Mouse (Mus musculus) lung, embryonic 14.5 days (tissue): ENCODE measurements around the gene Zfr2. TPM values are rescaled to one million over a fixed set of nuclear protein-coding genes. Genes with fewer than 3 reads are reported as not detected.

Experiments
- ATAC-seq: fragments of 200-750 bp; cut with Nextera tagmentation; 2 replicates; pipeline ENCODE4 v1.8.0; 2017; ENCODE audit warnings: mild to moderate bottlenecking, moderate TSS enrichment, moderate library complexity; ENCODE audit not compliant: insufficient read depth
- DNase-seq: peaks from one replicate; pipeline ENCODE4 v3.0.0-alpha.2; 2015
- H3K27ac ChIP-seq: fragments of 300-500 bp; sonication (generic); 2 replicates; pipeline ENCODE4 v1.5.1; 2014; ENCODE audit warnings: low read depth, mild to moderate bottlenecking, moderate library complexity
- H3K27me3 ChIP-seq: fragments of 300-500 bp; sonication (generic); 2 replicates; pipeline ENCODE4 v1.6.1; 2014; ENCODE audit warnings: low read length, control low read depth; ENCODE audit not compliant: insufficient read depth
- H3K36me3 ChIP-seq: fragments of 300-500 bp; sonication (generic); 2 replicates; pipeline ENCODE4 v1.6.1; 2014; ENCODE audit warnings: control low read depth; ENCODE audit not compliant: insufficient read depth
- H3K4me1 ChIP-seq: fragments of 300-500 bp; sonication (generic); 2 replicates; pipeline ENCODE4 v1.6.1; 2014; ENCODE audit warnings: antibody characterized with exemption, control low read depth; ENCODE audit not compliant: insufficient read depth
- H3K4me2 ChIP-seq: fragments of 300-500 bp; sonication (generic); 2 replicates; pipeline ENCODE4 v1.6.1; 2014; ENCODE audit warnings: mild to moderate bottlenecking
- H3K4me3 ChIP-seq: fragments of 300-500 bp; sonication (generic); 2 replicates; pipeline ENCODE4 v1.5.1; 2014; ENCODE audit warnings: low read depth, low read length
- H3K9ac ChIP-seq: fragments of 300-500 bp; sonication (generic); 2 replicates; pipeline ENCODE4 v1.6.1; 2014
- H3K9me3 ChIP-seq: fragments of 300-500 bp; sonication (generic); 2 replicates; pipeline ENCODE4 v1.6.1; 2016; ENCODE audit warnings: low read depth, low read length, control low read depth
- CTCF ChIP-seq: IDR thresholded peaks from 2 replicates; pipeline ENCODE4 v1.5.1; 2016; ENCODE audit warnings: antibody characterized with exemption, low read depth
- WGBS: fragments of 180-500 bp; shearing (Covaris S2); extraction: QIAGEN DNeasy Blood & Tissue Kit; methylation state at CpG from one replicate; pipeline ENCODE4 v1.1.7; 2014; 5-methylcytosine and 5-hydroxymethylcytosine counted together
- polyA plus RNA-seq: library from polyadenylated mRNA; unstranded; fragments of >200 nt; fragmentation: Nextera tagmentation; extraction: Ambion mirVana; gene quantifications from 2 replicates; pipeline ENCODE4 v1.2.1, GENCODE M21; 2014

Zfr2 gene
- polyA plus RNA-seq, 1 experiment from 2014 or later = 3.4 TPM

GRCm38 (mm10) chr10:81236471-81237268 lies 3.7 kb downstream of the Zfr2 start:
- H3K4me1 ChIP-seq = peaks cover 4% of the 10 kb centered on the region; the same call in 1 of the 2 replicates
- no peaks in the 10 kb centered on the region for H3K9me3 ChIP-seq
- peaks cover 26% of the 10 kb centered on the region for H3K27me3 ChIP-seq
- no peak overlapping the region for H3K9ac ChIP-seq
- 81% methylated on average over 12 of the region's 12 CpGs for WGBS
- H3K36me3 ChIP-seq = no peaks in the 10 kb centered on the region
- no peak overlapping the region for H3K4me3 ChIP-seq
- TF ChIP-seq CTCF = no peak
- ATAC-seq = no peak
- no peak for DNase-seq
- no peak overlapping the region for H3K27ac ChIP-seq
- no peak overlapping the region for H3K4me2 ChIP-seq

- ATAC-seq (no peak), DNase-seq (no peak)
- Histone ChIP-seq H3K9ac (no peak overlapping the region), H3K36me3 (no peaks in the 10 kb centered on the region), H3K27me3 (peaks cover 24% of the 10 kb centered on the region), H3K27ac (no peak overlapping the region), H3K4me3 (no peak overlapping the region), H3K9me3 (no peaks in the 10 kb centered on the region), H3K4me2 (no peak overlapping the region), H3K4me1 (peaks cover 1% of the 10 kb centered on the region; the same call in 1 of the 2 replicates)
- 72% methylated on average over 2 of the region's 2 CpGs for WGBS
- no peak for TF ChIP-seq CTCF
These were observed 5.7 kb downstream of the Zfr2 start for GRCm38 (mm10) chr10:81238618-81239017.

GRCm38 (mm10) chr10:81240876-81241275 lies 7.9 kb downstream of the Zfr2 start:
- Histone ChIP-seq H3K27ac (no peak overlapping the region), H3K4me1 (no peaks in the 10 kb centered on the region), H3K36me3 (no peaks in the 10 kb centered on the region), H3K27me3 (peaks cover 24% of the 10 kb centered on the region), H3K9ac (no peak overlapping the region), H3K4me2 (no peak overlapping the region), H3K4me3 (no peak overlapping the region), H3K9me3 (no peaks in the 10 kb centered on the region)
- 24% methylated on average over 13 of the region's 13 CpGs for WGBS
- ATAC-seq (no peak), DNase-seq (peak; percentile 82)
- TF ChIP-seq CTCF = peak; percentile 67

- WGBS = 87% methylated on average over 16 of the region's 16 CpGs
- H3K27me3 ChIP-seq = peaks cover 24% of the 10 kb centered on the region
- DNase-seq = no peak
- H3K4me1 ChIP-seq = no peaks in the 10 kb centered on the region
- no peaks in the 10 kb centered on the region for H3K9me3 ChIP-seq
- no peak overlapping the region for H3K4me3 ChIP-seq
- H3K4me2 ChIP-seq = no peak overlapping the region
- ATAC-seq = no peak
- TF ChIP-seq CTCF = no peak
- H3K9ac ChIP-seq = no peak overlapping the region
- no peaks in the 10 kb centered on the region for H3K36me3 ChIP-seq
- H3K27ac ChIP-seq = no peak overlapping the region
These were observed 9.1 kb downstream of the Zfr2 start for GRCm38 (mm10) chr10:81242021-81242420.

- DNase-seq (no peak), ATAC-seq (0 out of 2 replicates have a peak, but pooled peaks have one; percentile 35)
- Histone ChIP-seq H3K27ac (no peak overlapping the region), H3K4me2 (no peak overlapping the region), H3K27me3 (peaks cover 19% of the 10 kb centered on the region), H3K4me3 (no peak overlapping the region), H3K9ac (no peak overlapping the region), H3K36me3 (no peaks in the 10 kb centered on the region), H3K9me3 (no peaks in the 10 kb centered on the region), H3K4me1 (no peaks in the 10 kb centered on the region)
- no peak for TF ChIP-seq CTCF
- WGBS = 77% methylated on average over 4 of the region's 4 CpGs
These were observed 11.2 kb downstream of the Zfr2 start for GRCm38 (mm10) chr10:81244146-81244545.

GRCm38 (mm10) chr10:81244595-81244994 lies 11.6 kb downstream of the Zfr2 start:
- no peaks in the 10 kb centered on the region for H3K36me3 ChIP-seq
- no peak overlapping the region for H3K27ac ChIP-seq
- H3K4me2 ChIP-seq = no peak overlapping the region
- H3K27me3 ChIP-seq = peaks cover 15% of the 10 kb centered on the region
- H3K4me1 ChIP-seq = no peaks in the 10 kb centered on the region
- no peaks in the 10 kb centered on the region for H3K9me3 ChIP-seq
- ATAC-seq = peak; percentile 69
- WGBS = 9% methylated on average over 17 of the region's 17 CpGs
- TF ChIP-seq CTCF = peak; percentile 97
- DNase-seq = peak; percentile 79
- H3K9ac ChIP-seq = no peak overlapping the region
- no peak overlapping the region for H3K4me3 ChIP-seq

- ATAC-seq = no peak
- Histone ChIP-seq H3K4me2 (no peak overlapping the region), H3K4me1 (no peaks in the 10 kb centered on the region), H3K27ac (no peak overlapping the region), H3K27me3 (peaks cover 9% of the 10 kb centered on the region), H3K9ac (no peak overlapping the region), H3K4me3 (no peak overlapping the region), H3K36me3 (no peaks in the 10 kb centered on the region), H3K9me3 (no peaks in the 10 kb centered on the region)
- no peak for TF ChIP-seq CTCF
- DNase-seq = no peak
- 88% methylated on average over 6 of the region's 6 CpGs for WGBS
These were observed 12.2 kb downstream of the Zfr2 start for GRCm38 (mm10) chr10:81245166-81245565.
